26 mouse cellular contexts compared by ENCODE assay signal in the genomic region with DNA sequence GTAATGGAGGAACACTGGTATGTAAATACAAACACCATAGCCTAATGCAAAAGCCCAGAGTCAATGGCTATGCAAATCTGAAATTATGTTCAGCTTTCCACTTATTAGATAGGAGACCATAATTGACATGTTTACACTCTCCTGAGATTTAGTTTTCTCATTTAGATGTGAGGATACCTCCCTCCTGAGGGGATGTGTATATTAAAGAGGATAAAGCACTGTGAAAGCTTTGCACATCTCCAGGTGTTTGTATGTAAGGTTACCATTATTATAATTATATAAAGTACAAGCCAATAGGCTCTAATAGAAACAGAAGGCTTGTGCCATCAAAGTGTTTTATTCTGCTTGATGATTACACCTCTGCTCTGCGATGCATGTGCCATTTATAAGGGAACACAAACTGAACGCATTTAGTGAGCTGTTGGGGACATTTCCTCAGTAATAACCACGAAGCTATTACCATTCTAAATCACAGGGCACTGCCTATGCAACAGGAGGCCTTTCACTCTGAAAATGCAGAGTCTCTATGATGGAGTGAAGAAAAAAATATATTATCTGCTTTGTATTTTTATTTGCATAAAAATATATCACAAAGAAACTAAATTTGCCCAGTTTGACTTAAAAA.
DNase-seq lines count a peak whose midpoint lies in the region; ATAC-seq and TF ChIP-seq lines count a peak whose summit lies in the region.
"Had no signal": no experiment of that assay in that cellular context is flagged by ENCODE, and none has a peak within 500 bp of the region (broad histone marks: within the 10 kb centered on the region; RNA-seq: fewer than 3 reads in every experiment).

No protein-coding gene starts in this region.

- no peaks in the 10 kb centered on the region for H3K9me3 ChIP-seq in hindbrain, embryonic 14.5 days (ENCODE audit: control insufficient read depth, low read length)
- H3K9me3 ChIP-seq in hindbrain, embryonic 12.5 days (replicated peaks), result no peaks in the 10 kb centered on the region
- H3K9me3 ChIP-seq in midbrain, postnatal 0 days (ENCODE audit: low read length), result no peaks in the 10 kb centered on the region
- no peaks in the 10 kb centered on the region for H3K9me3 ChIP-seq in midbrain, embryonic 11.5 days (ENCODE audit: control insufficient read depth, low read length)
- H3K9me3 ChIP-seq in neural tube, embryonic 14.5 days (ENCODE audit: control insufficient read depth, low read length), result no peaks in the 10 kb centered on the region
- H3K9me3 ChIP-seq: embryonic facial prominence, embryonic 12.5 days; embryonic facial prominence, embryonic 15.5 days; G1E; hindbrain, embryonic 15.5 days; intestine, embryonic 15.5 days had no signal

- TF ChIP-seq CTCF in midbrain, postnatal 0 days (IDR thresholded peaks at IDR 0.05), result no peak

- no peak overlapping the region for H3K4me3 ChIP-seq in hindbrain, embryonic 14.5 days (replicated peaks; ENCODE audit: low read length)
- no peak overlapping the region for H3K4me3 ChIP-seq in hindbrain, embryonic 12.5 days
- no peak overlapping the region for H3K4me3 ChIP-seq in midbrain, postnatal 0 days (ENCODE audit: low read depth, low read length)
- H3K4me3 ChIP-seq in midbrain, embryonic 11.5 days (ENCODE audit: low read depth, low read length), result no peak overlapping the region
- no peak overlapping the region for H3K4me3 ChIP-seq in neural tube, embryonic 14.5 days (ENCODE audit: low read depth, low read length)
- H3K4me3 ChIP-seq: embryonic facial prominence, embryonic 12.5 days; embryonic facial prominence, embryonic 15.5 days; gastrocnemius, adult 2 months; hindbrain, embryonic 15.5 days; intestine, embryonic 15.5 days had no signal

- H3K9ac ChIP-seq in hindbrain, embryonic 14.5 days, result no peak overlapping the region
- no peak overlapping the region for H3K9ac ChIP-seq in hindbrain, embryonic 12.5 days
- H3K9ac ChIP-seq in midbrain, postnatal 0 days (replicated peaks; ENCODE audit: low read length, poor library complexity, severe bottlenecking), result no peak overlapping the region
- H3K9ac ChIP-seq in midbrain, embryonic 11.5 days (ENCODE audit: low read length), result no peak overlapping the region
- no peak overlapping the region for H3K9ac ChIP-seq in neural tube, embryonic 14.5 days (replicated peaks; ENCODE audit: low read depth, low read length)
- H3K9ac ChIP-seq: embryonic facial prominence, embryonic 12.5 days; embryonic facial prominence, embryonic 15.5 days; forebrain, postnatal 0 days; hindbrain, embryonic 15.5 days; intestine, embryonic 15.5 days had no signal

- H3K36me3 ChIP-seq in hindbrain, embryonic 14.5 days (replicated peaks; ENCODE audit: control insufficient read depth, insufficient read depth), result no peaks in the 10 kb centered on the region
- H3K36me3 ChIP-seq in hindbrain, embryonic 12.5 days, result no peaks in the 10 kb centered on the region
- H3K36me3 ChIP-seq in midbrain, postnatal 0 days (ENCODE audit: insufficient read depth, low read length), result no peaks in the 10 kb centered on the region
- H3K36me3 ChIP-seq in midbrain, embryonic 11.5 days (ENCODE audit: control insufficient read depth, insufficient read depth, low read length), result no peaks in the 10 kb centered on the region
- no peaks in the 10 kb centered on the region for H3K36me3 ChIP-seq in neural tube, embryonic 14.5 days (ENCODE audit: control insufficient read depth, insufficient read depth, low read length)
- H3K36me3 ChIP-seq: embryonic facial prominence, embryonic 12.5 days; embryonic facial prominence, embryonic 15.5 days; G1E; hindbrain, embryonic 15.5 days; intestine, embryonic 15.5 days had no signal

- H3K4me2 ChIP-seq in hindbrain, embryonic 14.5 days (replicated peaks), result no peak overlapping the region
- H3K4me2 ChIP-seq in hindbrain, embryonic 12.5 days (replicated peaks), result no peak overlapping the region
- no peak overlapping the region for H3K4me2 ChIP-seq in midbrain, postnatal 0 days (ENCODE audit: low read depth, low read length, poor library complexity, severe bottlenecking)
- no peak overlapping the region for H3K4me2 ChIP-seq in midbrain, embryonic 11.5 days
- H3K4me2 ChIP-seq in neural tube, embryonic 14.5 days (ENCODE audit: low read depth, low read length), result no peak overlapping the region
- H3K4me2 ChIP-seq: embryonic facial prominence, embryonic 12.5 days; embryonic facial prominence, embryonic 15.5 days; heart, embryonic 11.5 days; hindbrain, embryonic 15.5 days; intestine, embryonic 15.5 days had no signal

- 74% methylated on average over 3 of the region's 3 CpGs for WGBS in hindbrain, embryonic 14.5 days
- WGBS in hindbrain, embryonic 12.5 days, result 81% methylated on average over 3 of the region's 3 CpGs
- WGBS in midbrain, postnatal 0 days, result 64% methylated on average over 3 of the region's 3 CpGs
- 73% methylated on average over 3 of the region's 3 CpGs for WGBS in midbrain, embryonic 11.5 days
- 58% methylated on average over 3 of the region's 3 CpGs for WGBS in neural tube, embryonic 14.5 days

- H3K27me3 ChIP-seq in hindbrain, embryonic 14.5 days (ENCODE audit: control insufficient read depth, insufficient read depth, low read length), result no peaks in the 10 kb centered on the region
- no peaks in the 10 kb centered on the region for H3K27me3 ChIP-seq in hindbrain, embryonic 12.5 days
- no peaks in the 10 kb centered on the region for H3K27me3 ChIP-seq in midbrain, postnatal 0 days (ENCODE audit: insufficient read depth, low read length)
- no peaks in the 10 kb centered on the region for H3K27me3 ChIP-seq in midbrain, embryonic 11.5 days (ENCODE audit: control insufficient read depth, insufficient read depth, low read length)
- no peaks in the 10 kb centered on the region for H3K27me3 ChIP-seq in neural tube, embryonic 14.5 days (ENCODE audit: control insufficient read depth, insufficient read depth, low read length)
- H3K27me3 ChIP-seq: CH12.LX; embryonic facial prominence, embryonic 12.5 days; embryonic facial prominence, embryonic 15.5 days; hindbrain, embryonic 15.5 days; intestine, embryonic 15.5 days had no signal

- no peaks in the 10 kb centered on the region for H3K4me1 ChIP-seq in hindbrain, embryonic 14.5 days (replicated peaks; ENCODE audit: control insufficient read depth, insufficient read depth, low read length)
- H3K4me1 ChIP-seq in hindbrain, embryonic 12.5 days, result no peaks in the 10 kb centered on the region
- no peaks in the 10 kb centered on the region for H3K4me1 ChIP-seq in midbrain, postnatal 0 days (ENCODE audit: insufficient read depth, low read length)
- H3K4me1 ChIP-seq in midbrain, embryonic 11.5 days (ENCODE audit: control insufficient read depth, insufficient read depth, low read length), result no peaks in the 10 kb centered on the region
- H3K4me1 ChIP-seq in neural tube, embryonic 14.5 days (ENCODE audit: control insufficient read depth, insufficient read depth, low read length), result no peaks in the 10 kb centered on the region
- H3K4me1 ChIP-seq: embryonic facial prominence, embryonic 12.5 days; embryonic facial prominence, embryonic 15.5 days; hindbrain, embryonic 15.5 days; intestine, embryonic 15.5 days had no signal

- peak; percentile 60; the same call in 1 of the 2 replicates for ATAC-seq in hindbrain, embryonic 14.5 days (ENCODE audit: low FRiP score)
- ATAC-seq in hindbrain, embryonic 12.5 days (ENCODE audit: low FRiP score), result no peak
- no peak for ATAC-seq in midbrain, postnatal 0 days (ENCODE audit: low FRiP score)
- ATAC-seq in midbrain, embryonic 11.5 days (ENCODE audit: low FRiP score), result no peak
- peak; percentile 66 for ATAC-seq in neural tube, embryonic 14.5 days (ENCODE audit: low read depth)
- ATAC-seq: forebrain, embryonic 14.5 days; forebrain, postnatal 0 days; intestine, embryonic 15.5 days; Patski had no signal

- H3K27ac ChIP-seq in hindbrain, embryonic 14.5 days, result no peak overlapping the region
- H3K27ac ChIP-seq in hindbrain, embryonic 12.5 days, result no peak overlapping the region
- H3K27ac ChIP-seq in midbrain, postnatal 0 days (ENCODE audit: low read depth, low read length), result no peak overlapping the region
- H3K27ac ChIP-seq in midbrain, embryonic 11.5 days (ENCODE audit: low read depth, low read length), result no peak overlapping the region
- H3K27ac ChIP-seq in neural tube, embryonic 14.5 days (ENCODE audit: low read depth, low read length), result no peak overlapping the region
- H3K27ac ChIP-seq: embryonic facial prominence, embryonic 12.5 days; embryonic facial prominence, embryonic 15.5 days; gastrocnemius, adult 2 months; hindbrain, embryonic 15.5 days; intestine, embryonic 15.5 days had no signal

- no peak for DNase-seq in hindbrain, embryonic 14.5 days (ENCODE audit: low spot score)
- peak; percentile 3 for DNase-seq in midbrain, postnatal 0 days (ENCODE audit: low spot score)
- DNase-seq in midbrain, embryonic 11.5 days (ENCODE audit: low spot score, missing footprints), result no peak
- DNase-seq in kidney, postnatal 14 days, result no peak
- DNase-seq: adrenal gland, postnatal 10 days; adrenal gland, postnatal 36 days; B cell, adult 2 months; cerebellum, adult 11 months; cerebellum, adult 2 months; cerebellum, adult 9-11 months; cerebellum, postnatal 25 days; forebrain, postnatal 0 days; gastrocnemius, adult 2 months; gastrocnemius, postnatal 14 days; heart, adult 11 months had no signal

Comparison
In these comparisons a context has a peak if more than half of its experiments do, and no peak if none do; other contexts are left out.
1. ATAC-seq: peak in hindbrain, embryonic 14.5 days (single experiment) and neural tube, embryonic 14.5 days (single experiment); none in hindbrain, embryonic 12.5 days (single experiment), midbrain, postnatal 0 days (single experiment) and midbrain, embryonic 11.5 days (single experiment).